Mouse (Mus musculus): Measurements from ENCODE around the gene Ctnnd1. TPM values are rescaled to one million over a fixed set of nuclear protein-coding genes. Genes with fewer than 3 reads are reported as not detected.
A peak's percentile ranks its signal among the peaks of the same experiment; 100 is the strongest.

Gene Ctnnd1
- polyA plus RNA-seq, 1 experiment = 42.1 TPM

DNA sequence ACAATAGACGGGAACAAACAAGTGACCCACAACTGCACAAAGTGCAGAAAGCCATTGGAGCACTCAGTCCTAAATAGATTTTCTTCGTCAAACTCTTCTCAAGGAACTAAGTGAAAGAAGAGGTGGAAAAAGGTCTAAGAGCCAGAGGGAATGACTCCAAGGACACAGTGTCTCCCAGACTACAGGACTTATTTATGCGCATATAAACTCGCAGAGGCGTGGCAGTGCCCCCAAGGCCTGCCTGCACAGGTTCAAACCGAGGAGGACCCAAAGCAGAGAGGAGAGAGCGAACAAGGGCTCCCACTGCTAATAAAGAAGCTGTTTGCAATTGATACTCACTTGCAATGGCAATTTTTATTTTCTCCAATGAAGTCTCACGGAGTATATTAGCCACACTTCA lies 64.9 kb downstream of the Ctnnd1 start:
- no peak overlapping the region for H3K4me3 ChIP-seq (ENCODE audit: insufficient read depth, low read length)
- no peak overlapping the region for H3K27ac ChIP-seq (ENCODE audit: insufficient read depth, low read length)
- H3K4me1 ChIP-seq (ENCODE audit: control insufficient read depth, insufficient read depth, low read length) = no peaks in the 10 kb centered on the region
- no peak for TF ChIP-seq POLR2A (IDR thresholded peaks at IDR 0.05; ENCODE audit: extremely low read depth, insufficient read depth, low read length)
- no peak for TF ChIP-seq CTCF (IDR thresholded peaks at IDR 0.05; ENCODE audit: extremely low read depth, insufficient read depth, low read length)

DNA sequence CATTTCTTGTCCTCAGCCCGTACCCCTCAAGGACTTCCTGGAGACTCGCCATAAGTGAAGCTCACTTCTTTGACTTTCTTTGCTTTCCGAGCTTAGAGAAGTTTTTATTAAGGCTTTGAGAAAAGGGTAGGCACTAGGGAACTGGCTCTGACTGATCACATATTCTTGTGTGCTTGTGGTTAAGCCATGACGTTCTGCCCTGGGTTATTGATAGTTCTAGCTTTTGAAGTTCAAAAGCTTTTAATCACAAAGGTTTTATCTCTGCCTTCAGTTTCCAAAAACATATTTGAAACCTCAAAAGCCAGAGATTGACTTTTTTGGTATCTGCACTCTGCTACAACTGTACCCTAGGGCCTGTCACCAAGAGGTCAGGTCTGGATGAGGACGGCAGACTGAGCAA lies 68.3 kb downstream of the Ctnnd1 start:
- TF ChIP-seq CTCF (IDR thresholded peaks at IDR 0.05; ENCODE audit: extremely low read depth, insufficient read depth, low read length) (no peak), POLR2A (IDR thresholded peaks at IDR 0.05; ENCODE audit: extremely low read depth, insufficient read depth, low read length) (no peak)
- H3K4me3 ChIP-seq (ENCODE audit: insufficient read depth, low read length) = no peak overlapping the region
- H3K4me1 ChIP-seq (ENCODE audit: control insufficient read depth, insufficient read depth, low read length) = no peaks in the 10 kb centered on the region
- H3K27ac ChIP-seq (ENCODE audit: insufficient read depth, low read length) = no peak overlapping the region

DNA sequence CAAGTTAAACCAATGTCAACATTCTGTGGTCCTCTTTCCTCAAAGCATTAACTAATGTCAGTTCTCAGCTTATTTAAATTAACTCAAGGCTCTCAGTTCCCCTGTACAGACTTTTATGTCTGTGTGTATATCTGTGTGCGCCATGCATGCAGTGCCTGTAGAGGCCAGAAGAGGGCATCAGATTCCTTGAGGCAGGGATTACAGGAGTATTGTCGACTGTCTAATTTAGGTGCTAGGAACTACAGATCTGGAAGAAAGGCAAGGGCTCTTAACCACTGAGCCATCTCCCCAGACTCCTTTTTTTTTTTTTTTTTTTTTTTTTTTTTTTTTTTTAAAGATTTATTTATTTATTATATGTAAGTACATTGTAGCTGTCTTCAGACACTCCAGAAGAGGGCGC lies 69.4 kb downstream of the Ctnnd1 start:
- TF ChIP-seq POLR2A (IDR thresholded peaks at IDR 0.05; ENCODE audit: extremely low read depth, insufficient read depth, low read length) (no peak), CTCF (IDR thresholded peaks at IDR 0.05; ENCODE audit: extremely low read depth, insufficient read depth, low read length) (0 out of 2 replicates have a peak, but pooled peaks have one; percentile 22)
- Histone ChIP-seq H3K4me1 (ENCODE audit: control insufficient read depth, insufficient read depth, low read length) (no peaks in the 10 kb centered on the region), H3K4me3 (ENCODE audit: insufficient read depth, low read length) (no peak overlapping the region), H3K27ac (ENCODE audit: insufficient read depth, low read length) (no peak overlapping the region)

DNA sequence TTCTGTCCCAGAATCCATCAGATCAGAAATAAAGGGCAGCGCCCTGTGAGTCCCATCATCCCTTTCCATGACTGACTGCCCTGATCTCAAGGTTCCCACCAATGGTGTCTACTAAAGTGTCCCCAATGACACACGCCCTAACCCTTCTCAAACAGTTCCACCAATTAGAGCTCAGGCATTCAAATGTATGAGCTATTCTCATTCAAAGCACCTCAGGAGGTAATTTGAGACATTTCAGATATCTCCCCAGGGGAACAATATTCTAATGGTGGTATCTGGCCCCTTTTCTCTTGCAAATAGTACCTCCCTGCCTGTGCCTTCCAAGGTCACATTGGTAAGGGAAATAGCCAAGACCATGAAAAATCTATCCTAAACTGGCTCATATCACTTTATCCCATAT lies 71.3 kb downstream of the Ctnnd1 start:
- H3K4me3 ChIP-seq (ENCODE audit: insufficient read depth, low read length) = no peak overlapping the region
- no peaks in the 10 kb centered on the region for H3K4me1 ChIP-seq (ENCODE audit: control insufficient read depth, insufficient read depth, low read length)
- H3K27ac ChIP-seq (ENCODE audit: insufficient read depth, low read length) = no peak overlapping the region
- TF ChIP-seq CTCF (IDR thresholded peaks at IDR 0.05; ENCODE audit: extremely low read depth, insufficient read depth, low read length) = no peak
- no peak for TF ChIP-seq POLR2A (IDR thresholded peaks at IDR 0.05; ENCODE audit: extremely low read depth, insufficient read depth, low read length)

DNA sequence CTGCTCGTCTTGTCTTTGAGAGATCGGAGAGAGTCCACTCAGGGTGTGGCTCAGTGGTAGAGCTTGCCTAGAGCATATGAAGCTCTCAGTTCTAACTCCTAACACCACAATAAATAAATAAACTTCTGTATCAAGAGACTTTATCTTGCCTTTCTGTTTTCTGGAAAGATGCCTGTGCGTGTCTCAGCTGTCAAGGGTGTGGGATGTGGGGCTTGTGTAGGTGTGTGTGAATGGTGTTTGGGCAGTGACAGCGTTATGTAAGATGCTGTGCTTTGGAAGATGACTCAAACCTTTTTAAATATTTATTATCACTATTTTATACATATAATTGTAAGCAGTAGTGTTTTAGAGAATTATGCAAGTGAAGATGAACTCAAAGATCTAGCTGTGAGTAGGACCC lies 76.4 kb downstream of the Ctnnd1 start:
- no peak overlapping the region for H3K27ac ChIP-seq (ENCODE audit: insufficient read depth, low read length)
- H3K4me1 ChIP-seq (ENCODE audit: control insufficient read depth, insufficient read depth, low read length) = no peaks in the 10 kb centered on the region
- no peak for TF ChIP-seq POLR2A (IDR thresholded peaks at IDR 0.05; ENCODE audit: extremely low read depth, insufficient read depth, low read length)
- no peak for TF ChIP-seq CTCF (IDR thresholded peaks at IDR 0.05; ENCODE audit: extremely low read depth, insufficient read depth, low read length)
- H3K4me3 ChIP-seq (ENCODE audit: insufficient read depth, low read length) = no peak overlapping the region

DNA sequence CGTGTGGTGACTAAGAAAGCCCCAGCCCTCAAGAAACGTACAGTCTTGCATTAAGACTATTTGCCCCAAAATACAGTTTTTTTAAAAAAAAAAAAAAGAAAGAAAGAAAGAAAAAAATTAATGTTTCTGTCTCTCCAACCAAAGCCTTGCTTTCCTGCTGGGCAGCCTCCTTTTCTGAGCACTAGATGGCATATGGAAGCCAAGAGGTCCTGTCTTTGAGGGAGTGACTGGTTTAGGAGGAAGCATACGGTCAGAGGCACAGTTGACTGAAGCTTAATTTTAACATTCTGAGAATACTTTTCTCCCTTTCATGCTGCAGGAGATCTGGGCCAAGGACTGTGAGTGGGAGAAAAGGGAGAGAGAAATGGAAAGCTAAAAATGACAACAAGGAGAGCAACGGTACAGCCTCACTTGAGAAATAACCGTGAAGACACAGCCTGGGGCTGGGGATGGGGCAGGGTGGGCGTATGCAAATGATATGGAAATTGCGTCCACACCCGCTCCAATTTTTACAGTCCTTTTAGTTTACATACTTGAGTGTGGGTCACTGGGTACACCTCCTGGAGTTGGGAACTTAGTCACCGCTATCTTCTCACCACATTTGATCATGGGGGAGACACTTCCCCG lies 93.6 kb downstream of the Ctnnd1 start:
- no peak overlapping the region; the same call in 1 of the 2 replicates for H3K27ac ChIP-seq (ENCODE audit: insufficient read depth, low read length)
- H3K4me1 ChIP-seq (ENCODE audit: control insufficient read depth, insufficient read depth, low read length) = peaks cover 1% of the 10 kb centered on the region; the same call in 1 of the 2 replicates
- no peak overlapping the region for H3K4me3 ChIP-seq (ENCODE audit: insufficient read depth, low read length)
- TF ChIP-seq CTCF (IDR thresholded peaks at IDR 0.05; ENCODE audit: extremely low read depth, insufficient read depth, low read length) (peak; percentile 38; the same call in 1 of the 2 replicates), POLR2A (IDR thresholded peaks at IDR 0.05; ENCODE audit: extremely low read depth, insufficient read depth, low read length) (no peak)

DNA sequence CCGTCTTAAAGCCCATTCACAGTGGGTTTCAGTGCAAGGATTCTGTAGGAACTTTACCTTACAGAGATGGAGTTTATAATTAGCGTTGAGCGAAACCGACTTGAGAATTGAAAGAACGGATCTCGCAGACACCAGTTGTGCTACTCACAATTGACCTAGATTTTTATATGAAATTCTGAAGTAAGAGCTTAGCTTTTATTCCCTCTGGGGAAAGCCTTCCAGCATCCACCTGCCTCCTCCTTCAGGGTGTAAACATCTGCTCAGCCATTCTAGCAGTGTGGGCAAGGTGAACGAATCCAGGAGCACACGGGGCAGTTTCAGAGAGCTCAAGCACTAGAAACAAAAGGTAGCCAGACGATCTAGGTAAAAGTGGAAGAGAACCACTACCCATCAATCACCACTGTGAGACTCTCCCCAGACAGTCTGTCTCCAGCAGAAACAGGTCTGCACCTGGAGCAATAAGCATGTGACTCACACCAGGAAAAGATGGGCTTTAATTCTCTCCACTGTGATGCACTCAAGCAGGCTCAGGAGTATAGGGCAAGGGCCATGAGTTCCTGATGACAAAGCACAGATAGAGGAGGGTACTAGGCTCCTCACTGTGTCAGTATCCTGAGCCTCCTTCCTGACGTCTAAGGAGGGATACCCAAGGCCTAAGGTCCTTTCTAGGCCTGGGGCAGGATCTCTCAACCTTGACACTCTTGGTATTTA lies 99.0 kb downstream of the Ctnnd1 start:
- no peak overlapping the region for H3K4me3 ChIP-seq (ENCODE audit: insufficient read depth, low read length)
- no peak for TF ChIP-seq POLR2A (IDR thresholded peaks at IDR 0.05; ENCODE audit: extremely low read depth, insufficient read depth, low read length)
- no peak for TF ChIP-seq CTCF (IDR thresholded peaks at IDR 0.05; ENCODE audit: extremely low read depth, insufficient read depth, low read length)
- H3K27ac ChIP-seq (ENCODE audit: insufficient read depth, low read length) = 0 out of 2 replicates have a peak overlapping the region, but pooled peaks have one; percentile 3
- H3K4me1 ChIP-seq (ENCODE audit: control insufficient read depth, insufficient read depth, low read length) = peaks cover 7% of the 10 kb centered on the region

Other genes with a start within 250 kb of the Ctnnd1 start
- 3.7 and 3.8 TPM in 2 replicates for gene Calcrl, start 225.4 kb downstream of the Ctnnd1 start, polyA plus RNA-seq (2012; rRNA removed)
- 4.6 TPM in 2 replicates for gene Tfpi, start 174.0 kb downstream of the Ctnnd1 start, polyA plus RNA-seq (2012; rRNA removed)
- not detected in 2 replicates for gene Btbd18, start 8.3 kb upstream of the Ctnnd1 start, polyA plus RNA-seq (2012; rRNA removed)
- 50.4 and 53.7 TPM in 2 replicates for gene Selenoh, start 20.0 kb upstream of the Ctnnd1 start, polyA plus RNA-seq (2012; rRNA removed)
- not detected in 2 replicates for gene Gm28635, start 27.3 kb upstream of the Ctnnd1 start, polyA plus RNA-seq (2012; rRNA removed)
- gene Med19, start 27.6 kb upstream of the Ctnnd1 start, polyA plus RNA-seq (2012; rRNA removed) = 26.8 and 28.2 TPM in 2 replicates
- gene Tmx2, start 28.4 kb upstream of the Ctnnd1 start, polyA plus RNA-seq (2012; rRNA removed) = 264 and 274 TPM in 2 replicates
- 27.5 and 29.7 TPM in 2 replicates for gene Zdhhc5, start 64.4 kb upstream of the Ctnnd1 start, polyA plus RNA-seq (2012; rRNA removed)
- gene Clp1, start 76.6 kb upstream of the Ctnnd1 start, polyA plus RNA-seq (2012; rRNA removed) = 9.0 and 10.0 TPM in 2 replicates
- gene Ypel4, start 83.3 kb upstream of the Ctnnd1 start, polyA plus RNA-seq (2012; rRNA removed) = 129 and 156 TPM in 2 replicates
- 1.4 and 2.0 TPM in 2 replicates for gene Gm19426, start 92.9 kb upstream of the Ctnnd1 start, polyA plus RNA-seq (2012; rRNA removed)
- gene Serping1, start 124.7 kb upstream of the Ctnnd1 start, polyA plus RNA-seq (2012; rRNA removed) = 11.2 and 13.6 TPM in 2 replicates
- 9.4 and 12.1 TPM in 2 replicates for gene Ube2l6, start 148.1 kb upstream of the Ctnnd1 start, polyA plus RNA-seq (2012; rRNA removed)
- gene Smtnl1, start 171.9 kb upstream of the Ctnnd1 start, polyA plus RNA-seq (2012; rRNA removed) = not detected in 2 replicates
- 82.0 and 85.7 TPM in 2 replicates for gene Timm10, start 176.2 kb upstream of the Ctnnd1 start, polyA plus RNA-seq (2012; rRNA removed)
- gene Slc43a1, start 188.1 kb upstream of the Ctnnd1 start, polyA plus RNA-seq (2012; rRNA removed) = 0.13 and 0.52 TPM in 2 replicates
- gene Rtn4rl2, start 235.9 kb upstream of the Ctnnd1 start, polyA plus RNA-seq (2012; rRNA removed) = 73.3 and 76.9 TPM in 2 replicates

Data from cortical plate, adult 2 months (tissue).